Mouse (Mus musculus): ENCODE measurements around the gene Polr3h. TPM values are rescaled to one million over a fixed set of nuclear protein-coding genes. Genes with fewer than 3 reads are reported as not detected.

Gene Polr3h
- polyA plus RNA-seq, 1 experiment from 2014 or later, result 65.1 TPM

DNA sequence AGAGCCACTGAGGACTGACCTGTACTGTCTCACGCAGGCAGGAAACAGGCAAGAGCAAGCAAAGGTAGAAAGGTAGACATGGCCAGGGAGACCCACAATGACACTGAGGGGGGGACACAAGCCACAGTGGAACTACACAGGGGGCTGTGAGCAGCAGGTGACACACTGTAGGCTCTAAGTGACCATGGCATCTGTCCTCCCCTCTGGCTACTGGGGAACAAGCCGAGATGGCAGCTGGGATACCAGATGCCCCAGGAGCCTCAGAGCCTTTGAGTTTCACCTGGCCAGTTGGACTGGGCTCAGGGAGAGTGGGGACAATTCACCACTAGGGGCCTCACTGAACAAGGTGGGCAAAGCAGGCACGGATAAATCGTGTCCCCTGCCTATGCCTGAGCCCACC lies 26.3 kb upstream of the Polr3h start:
- Histone ChIP-seq H3K9ac (ENCODE audit: low read length) (no peak overlapping the region), H3K27ac (ENCODE audit: low read length) (no peak overlapping the region), H3K27me3 (ENCODE audit: control insufficient read depth, insufficient read depth, low read depth, low read length) (no peaks in the 10 kb centered on the region), H3K9me3 (ENCODE audit: control insufficient read depth, low read length) (no peaks in the 10 kb centered on the region), H3K4me1 (replicated peaks; ENCODE audit: control insufficient read depth, insufficient read depth, low read length) (no peaks in the 10 kb centered on the region), H3K36me3 (ENCODE audit: control insufficient read depth, insufficient read depth, low read length) (peaks cover 25% of the 10 kb centered on the region), H3K4me3 (ENCODE audit: low read length) (no peak overlapping the region), H3K4me2 (ENCODE audit: low read depth, low read length) (no peak overlapping the region)
- no peak for ATAC-seq (ENCODE audit: low read depth)
- 83% methylated on average over 4 of the region's 4 CpGs for whole genome bisulfite sequencing

DNA sequence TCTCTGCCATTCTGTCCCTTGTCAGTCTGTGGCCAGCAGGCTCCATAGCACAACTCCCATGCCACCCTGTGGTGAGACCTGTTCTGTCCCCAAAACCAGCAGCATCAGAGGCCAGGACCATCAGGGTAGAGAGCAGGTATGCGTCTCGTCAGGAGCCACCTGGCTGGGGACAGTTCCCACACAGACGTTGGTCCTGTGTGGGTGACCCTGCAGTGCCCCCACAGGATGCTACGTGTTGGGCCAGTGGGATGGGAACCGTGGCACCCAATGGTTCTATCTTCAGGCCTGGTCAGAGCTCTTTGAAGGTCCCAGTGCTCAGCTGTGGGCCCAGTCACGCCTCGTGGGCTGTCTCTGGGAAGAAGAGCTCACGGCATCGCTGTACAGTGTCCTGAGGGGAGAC lies 25.1 kb upstream of the Polr3h start:
- H3K9ac ChIP-seq (ENCODE audit: low read length), result no peak overlapping the region

DNA sequence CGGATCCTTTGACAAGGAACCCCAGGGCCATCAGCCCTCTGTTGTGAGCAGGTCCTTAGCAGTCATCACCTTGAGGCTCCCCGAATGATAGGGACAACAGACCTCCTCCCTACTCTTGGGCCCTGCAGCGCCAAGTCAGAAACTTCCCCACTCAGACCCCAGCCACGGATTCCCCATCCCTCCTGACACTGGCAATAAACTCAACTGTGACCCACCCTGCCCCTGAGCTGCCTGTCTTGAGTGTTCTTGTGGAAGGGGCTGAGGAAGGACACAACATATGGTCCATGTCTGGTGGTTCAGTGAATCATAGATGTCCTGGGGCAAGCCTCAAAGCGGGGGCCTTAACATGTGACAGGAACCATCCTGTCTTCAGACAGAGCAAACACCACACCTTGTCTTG lies 24.7 kb upstream of the Polr3h start:
- ATAC-seq (ENCODE audit: low read depth), result no peak
- WGBS, result 79% methylated on average over 5 of the region's 5 CpGs
- H3K4me1 ChIP-seq (replicated peaks; ENCODE audit: control insufficient read depth, insufficient read depth, low read length), result no peaks in the 10 kb centered on the region
- H3K36me3 ChIP-seq (ENCODE audit: control insufficient read depth, insufficient read depth, low read length), result peaks cover 20% of the 10 kb centered on the region
- H3K9ac ChIP-seq (ENCODE audit: low read length), result no peak overlapping the region
- no peaks in the 10 kb centered on the region for H3K9me3 ChIP-seq (ENCODE audit: control insufficient read depth, low read length)
- H3K27ac ChIP-seq (ENCODE audit: low read length), result no peak overlapping the region
- H3K27me3 ChIP-seq (ENCODE audit: control insufficient read depth, insufficient read depth, low read depth, low read length), result no peaks in the 10 kb centered on the region
- no peak overlapping the region for H3K4me2 ChIP-seq (ENCODE audit: low read depth, low read length)
- H3K4me3 ChIP-seq (ENCODE audit: low read length), result no peak overlapping the region

More for the DNA sequence above, 25.1 kb upstream of the Polr3h start:
- ATAC-seq (ENCODE audit: low read depth), result 0 out of 2 replicates have a peak, but pooled peaks have one; percentile 15
- Histone ChIP-seq H3K4me3 (ENCODE audit: low read length) (no peak overlapping the region), H3K4me1 (replicated peaks; ENCODE audit: control insufficient read depth, insufficient read depth, low read length) (no peaks in the 10 kb centered on the region), H3K4me2 (ENCODE audit: low read depth, low read length) (no peak overlapping the region), H3K27ac (ENCODE audit: low read length) (no peak overlapping the region), H3K36me3 (ENCODE audit: control insufficient read depth, insufficient read depth, low read length) (peaks cover 22% of the 10 kb centered on the region), H3K27me3 (ENCODE audit: control insufficient read depth, insufficient read depth, low read depth, low read length) (no peaks in the 10 kb centered on the region), H3K9me3 (ENCODE audit: control insufficient read depth, low read length) (no peaks in the 10 kb centered on the region)
- 82% methylated on average over 9 of the region's 9 CpGs for WGBS

DNA sequence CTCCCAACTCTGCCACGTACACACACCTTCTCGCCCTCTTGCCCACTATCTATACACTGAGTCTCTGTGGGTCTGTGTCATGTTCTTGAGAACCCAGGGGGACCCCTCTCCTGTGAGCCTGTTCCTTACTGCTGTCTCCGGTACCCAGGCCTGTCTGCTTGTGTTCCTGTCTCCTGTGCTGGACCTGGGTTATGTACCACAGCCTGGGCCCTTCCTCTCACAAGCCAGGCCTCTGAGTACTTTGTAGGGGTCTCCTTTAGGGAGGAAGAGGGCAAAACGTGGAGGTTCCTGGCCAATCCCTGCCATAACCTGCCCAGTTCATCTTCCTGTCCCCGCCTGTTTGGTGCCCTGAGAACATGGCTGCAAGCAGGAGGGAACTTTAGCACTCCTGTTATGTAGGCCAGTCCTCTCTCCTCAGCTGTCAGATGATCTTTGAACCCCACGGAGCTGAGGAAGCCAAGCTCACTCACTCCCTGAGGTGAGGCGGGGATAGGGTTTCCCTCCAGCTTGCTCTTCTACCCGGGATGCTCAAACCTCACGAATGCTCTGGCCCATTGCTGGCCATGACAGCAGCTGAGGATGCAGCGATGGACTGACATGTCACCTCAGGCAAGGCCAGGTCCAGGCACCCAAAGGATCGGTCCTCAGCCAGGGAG lies 23.6 kb upstream of the Polr3h start:
- 69% methylated on average over 11 of the region's 11 CpGs for WGBS
- H3K4me2 ChIP-seq (ENCODE audit: low read depth, low read length), result no peak overlapping the region

DNA sequence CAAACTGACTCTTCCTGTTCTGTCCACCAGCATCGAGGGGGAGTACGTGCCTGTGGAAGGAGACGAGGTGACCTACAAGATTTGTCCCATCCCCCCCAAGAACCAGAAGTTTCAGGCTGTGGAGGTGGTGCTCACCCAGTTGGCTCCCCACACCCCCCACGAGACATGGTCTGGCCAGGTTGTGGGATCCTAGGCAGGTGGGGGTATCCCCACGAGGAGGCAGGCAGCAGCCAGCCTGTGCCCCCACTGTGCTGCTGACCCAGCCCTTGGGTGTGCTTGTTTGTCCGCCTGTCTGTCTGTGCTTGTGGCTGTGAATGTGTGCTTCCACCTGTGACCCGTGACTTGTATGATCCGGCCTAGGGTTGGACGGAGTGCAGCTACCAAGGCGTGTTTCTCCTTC lies 23.0 kb upstream of the Polr3h start:
- Histone ChIP-seq H3K9ac (ENCODE audit: low read length) (no peak overlapping the region), H3K9me3 (ENCODE audit: control insufficient read depth, low read length) (no peaks in the 10 kb centered on the region), H3K4me1 (replicated peaks; ENCODE audit: control insufficient read depth, insufficient read depth, low read length) (no peaks in the 10 kb centered on the region), H3K36me3 (ENCODE audit: control insufficient read depth, insufficient read depth, low read length) (peaks cover 7% of the 10 kb centered on the region), H3K4me3 (ENCODE audit: low read length) (no peak overlapping the region), H3K27ac (ENCODE audit: low read length) (no peak overlapping the region), H3K27me3 (ENCODE audit: control insufficient read depth, insufficient read depth, low read depth, low read length) (no peaks in the 10 kb centered on the region), H3K4me2 (ENCODE audit: low read depth, low read length) (no peak overlapping the region)
- 72% methylated on average over 10 of the region's 10 CpGs for WGBS
- no peak for ATAC-seq (ENCODE audit: low read depth)

More for the DNA sequence above, 23.6 kb upstream of the Polr3h start:
- H3K9me3 ChIP-seq (ENCODE audit: control insufficient read depth, low read length), result no peaks in the 10 kb centered on the region
- no peak overlapping the region for H3K9ac ChIP-seq (ENCODE audit: low read length)
- H3K36me3 ChIP-seq (ENCODE audit: control insufficient read depth, insufficient read depth, low read length), result peaks cover 11% of the 10 kb centered on the region
- no peak for ATAC-seq (ENCODE audit: low read depth)
- no peaks in the 10 kb centered on the region for H3K27me3 ChIP-seq (ENCODE audit: control insufficient read depth, insufficient read depth, low read depth, low read length)
- H3K4me1 ChIP-seq (replicated peaks; ENCODE audit: control insufficient read depth, insufficient read depth, low read length), result no peaks in the 10 kb centered on the region
- H3K27ac ChIP-seq (ENCODE audit: low read length), result no peak overlapping the region
- H3K4me3 ChIP-seq (ENCODE audit: low read length), result no peak overlapping the region

DNA sequence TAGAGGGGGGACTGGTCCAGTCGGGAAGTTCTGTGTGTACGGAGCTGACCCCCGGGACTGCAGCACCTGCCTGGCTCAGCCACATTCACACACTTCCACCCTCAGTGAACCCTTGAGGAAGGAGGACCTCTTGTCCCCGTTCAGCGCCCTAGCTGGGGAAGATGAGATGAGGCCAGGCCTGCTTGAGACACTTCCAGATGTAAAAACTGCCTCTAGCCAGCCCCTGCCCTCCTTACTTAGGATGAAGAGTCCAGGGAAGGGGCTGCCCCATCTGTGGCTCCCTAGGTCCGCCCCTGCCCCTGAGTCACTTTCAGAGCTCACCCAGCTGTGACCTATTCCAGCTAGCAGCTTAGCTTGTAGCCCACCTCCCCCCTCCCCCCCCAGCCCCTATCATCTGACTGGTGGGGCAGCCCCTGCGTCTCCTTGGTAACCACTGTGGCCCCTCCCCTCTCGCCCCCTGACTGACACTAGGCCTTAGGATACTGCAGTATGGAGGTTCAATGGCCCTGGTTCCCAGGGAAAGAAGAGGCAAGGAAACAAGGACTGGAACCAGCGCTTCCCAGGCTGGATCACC lies 17.2 kb upstream of the Polr3h start:
- no peak; the same call in 1 of the 2 replicates for ATAC-seq (ENCODE audit: low read depth)
- H3K27me3 ChIP-seq (ENCODE audit: control insufficient read depth, insufficient read depth, low read depth, low read length), result no peaks in the 10 kb centered on the region
- H3K36me3 ChIP-seq (ENCODE audit: control insufficient read depth, insufficient read depth, low read length), result no peaks in the 10 kb centered on the region
- H3K4me3 ChIP-seq (ENCODE audit: low read length), result no peak overlapping the region
- no peak overlapping the region for H3K4me2 ChIP-seq (ENCODE audit: low read depth, low read length)
- H3K9ac ChIP-seq (ENCODE audit: low read length), result no peak overlapping the region
- 23% methylated on average over 9 of the region's 9 CpGs for WGBS
- no peak overlapping the region for H3K27ac ChIP-seq (ENCODE audit: low read length)
- no peaks in the 10 kb centered on the region for H3K9me3 ChIP-seq (ENCODE audit: control insufficient read depth, low read length)
- H3K4me1 ChIP-seq (replicated peaks; ENCODE audit: control insufficient read depth, insufficient read depth, low read length), result no peaks in the 10 kb centered on the region

DNA sequence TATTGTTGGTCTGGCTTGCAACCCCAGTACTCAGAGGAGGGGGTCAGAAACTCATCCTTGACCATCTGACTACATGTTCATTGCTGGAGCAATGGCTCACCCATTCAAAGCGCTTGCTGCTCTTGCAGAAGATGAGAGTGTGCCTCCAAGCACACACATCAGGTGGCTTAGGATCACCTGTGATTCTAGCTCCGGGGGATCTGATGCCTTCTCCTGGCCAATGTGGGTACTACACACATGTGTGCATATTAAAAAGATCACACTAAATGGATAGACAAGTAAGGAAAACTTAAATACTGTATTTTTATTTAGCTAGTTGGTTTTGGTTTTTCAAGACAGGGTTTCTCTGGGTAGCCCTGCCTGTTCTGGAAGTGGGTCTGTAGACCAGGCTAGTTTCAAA lies 15.0 kb upstream of the Polr3h start:
- Histone ChIP-seq H3K9me3 (ENCODE audit: control insufficient read depth, low read length) (no peaks in the 10 kb centered on the region), H3K9ac (ENCODE audit: low read length) (no peak overlapping the region), H3K4me3 (ENCODE audit: low read length) (no peak overlapping the region), H3K36me3 (ENCODE audit: control insufficient read depth, insufficient read depth, low read length) (no peaks in the 10 kb centered on the region), H3K27ac (ENCODE audit: low read length) (no peak overlapping the region), H3K4me1 (replicated peaks; ENCODE audit: control insufficient read depth, insufficient read depth, low read length) (peaks cover 17% of the 10 kb centered on the region), H3K27me3 (ENCODE audit: control insufficient read depth, insufficient read depth, low read depth, low read length) (no peaks in the 10 kb centered on the region; the same call in 1 of the 2 replicates), H3K4me2 (ENCODE audit: low read depth, low read length) (no peak overlapping the region)
- WGBS, result 86% methylated on average over 2 of the region's 2 CpGs
- no peak for ATAC-seq (ENCODE audit: low read depth)

DNA sequence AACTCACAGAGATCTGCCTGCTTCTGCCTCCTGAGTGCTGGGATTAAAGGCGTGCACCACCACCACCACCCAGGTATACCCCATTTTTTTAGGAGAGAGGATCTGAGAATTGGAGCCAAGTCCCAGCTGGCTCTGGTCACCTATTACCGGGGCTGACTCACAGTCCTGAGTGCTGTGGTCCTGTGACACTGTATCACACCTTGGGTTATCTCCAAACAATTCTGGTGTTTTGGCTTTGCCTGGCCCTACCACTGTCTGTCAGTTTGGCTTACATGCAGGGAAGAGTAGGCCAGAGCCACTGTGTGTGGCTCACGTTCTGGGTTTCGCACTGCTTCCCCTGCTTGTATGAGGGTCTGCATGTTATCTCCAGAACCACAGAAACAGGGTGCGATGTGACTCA lies 14.2 kb upstream of the Polr3h start:
- no peak for ATAC-seq (ENCODE audit: low read depth)
- Histone ChIP-seq H3K27ac (ENCODE audit: low read length) (no peak overlapping the region), H3K4me2 (ENCODE audit: low read depth, low read length) (no peak overlapping the region), H3K4me3 (ENCODE audit: low read length) (no peak overlapping the region), H3K9me3 (ENCODE audit: control insufficient read depth, low read length) (no peaks in the 10 kb centered on the region), H3K27me3 (ENCODE audit: control insufficient read depth, insufficient read depth, low read depth, low read length) (no peaks in the 10 kb centered on the region; the same call in 1 of the 2 replicates), H3K4me1 (replicated peaks; ENCODE audit: control insufficient read depth, insufficient read depth, low read length) (peaks cover 17% of the 10 kb centered on the region), H3K36me3 (ENCODE audit: control insufficient read depth, insufficient read depth, low read length) (no peaks in the 10 kb centered on the region), H3K9ac (ENCODE audit: low read length) (no peak overlapping the region)
- WGBS, result 82% methylated on average over 5 of the region's 5 CpGs

DNA sequence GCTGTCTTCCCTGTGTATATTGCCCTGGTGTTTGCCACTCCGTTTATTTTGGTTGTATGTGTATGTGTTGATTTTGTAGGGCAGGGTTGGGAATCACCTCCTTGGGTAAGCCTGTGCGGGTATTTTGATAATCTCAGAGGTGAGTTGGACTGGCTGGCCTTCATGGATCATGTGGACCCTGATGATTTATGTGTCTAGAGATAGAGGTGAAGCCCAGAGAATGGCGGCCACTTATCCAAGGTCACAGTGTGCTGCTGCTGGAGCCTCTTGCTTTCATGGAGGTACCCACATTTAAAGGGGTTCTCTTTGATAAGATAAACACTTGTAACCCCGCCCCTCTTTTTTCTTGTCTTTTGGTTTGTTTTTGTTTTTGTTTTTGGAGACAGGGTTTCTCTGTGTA lies 13.7 kb upstream of the Polr3h start:
- Histone ChIP-seq H3K9ac (ENCODE audit: low read length) (no peak overlapping the region), H3K4me2 (ENCODE audit: low read depth, low read length) (no peak overlapping the region), H3K27me3 (ENCODE audit: control insufficient read depth, insufficient read depth, low read depth, low read length) (no peaks in the 10 kb centered on the region; the same call in 1 of the 2 replicates), H3K9me3 (ENCODE audit: control insufficient read depth, low read length) (no peaks in the 10 kb centered on the region), H3K27ac (ENCODE audit: low read length) (no peak overlapping the region), H3K36me3 (ENCODE audit: control insufficient read depth, insufficient read depth, low read length) (no peaks in the 10 kb centered on the region), H3K4me1 (replicated peaks; ENCODE audit: control insufficient read depth, insufficient read depth, low read length) (peaks cover 17% of the 10 kb centered on the region), H3K4me3 (ENCODE audit: low read length) (no peak overlapping the region)
- no peak for ATAC-seq (ENCODE audit: low read depth)
- WGBS, result 77% methylated on average over 4 of the region's 4 CpGs

Measured in lung, embryonic 16.5 days (tissue).